Mouse (Mus musculus) midbrain, embryonic 11.5 days (tissue): Measurements from ENCODE around the gene Chek2. TPM values are rescaled to one million over a fixed set of nuclear protein-coding genes. Genes with fewer than 3 reads are reported as not detected.

Experiments
- ATAC-seq: fragments of 200-750 bp; cut with Nextera tagmentation; 2 replicates; pipeline ENCODE4 v1.8.0; 2017; ENCODE audit warnings: moderate TSS enrichment, moderate library complexity; ENCODE audit not compliant: low FRiP score
- DNase-seq: peaks from one replicate; pipeline ENCODE4 v3.0.0; 2015; ENCODE audit warnings: low spot score; ENCODE audit errors: missing footprints
- H3K27ac ChIP-seq: fragments of 300-500 bp; sonication (generic); 2 replicates; pipeline ENCODE4 v1.5.1; 2014; ENCODE audit warnings: low read depth, low read length
- H3K27me3 ChIP-seq: fragments of 300-500 bp; sonication (generic); 2 replicates; pipeline ENCODE4 v1.6.1; 2014; ENCODE audit warnings: mild to moderate bottlenecking, low read length, moderate library complexity, mixed read lengths; ENCODE audit not compliant: control insufficient read depth, insufficient read depth
- H3K36me3 ChIP-seq: fragments of 300-500 bp; sonication (generic); 2 replicates; pipeline ENCODE4 v1.6.1; 2014; ENCODE audit warnings: mild to moderate bottlenecking, low read length, moderate library complexity, mixed read lengths; ENCODE audit not compliant: control insufficient read depth, insufficient read depth
- H3K4me1 ChIP-seq: fragments of 300-500 bp; sonication (generic); 2 replicates; pipeline ENCODE4 v1.6.1; 2014; ENCODE audit warnings: low read length; ENCODE audit not compliant: control insufficient read depth, insufficient read depth
- H3K4me2 ChIP-seq: fragments of 300-500 bp; sonication (generic); 2 replicates; pipeline ENCODE4 v1.6.1; 2014; ENCODE audit warnings: mild to moderate bottlenecking, moderate library complexity
- H3K4me3 ChIP-seq: fragments of 300-500 bp; sonication (generic); 2 replicates; pipeline ENCODE4 v1.5.1; 2014; ENCODE audit warnings: low read depth, low read length
- H3K9ac ChIP-seq: fragments of 300-500 bp; sonication (generic); 2 replicates; pipeline ENCODE4 v1.6.1; 2014; ENCODE audit warnings: low read length
- H3K9me3 ChIP-seq: fragments of 300-500 bp; sonication (generic); 2 replicates; pipeline ENCODE4 v1.6.1; 2016; ENCODE audit warnings: low read length; ENCODE audit not compliant: control insufficient read depth
- WGBS: fragments of 180-500 bp; shearing (Covaris S2); extraction: QIAGEN DNeasy Blood & Tissue Kit; methylation state at CpG from one replicate; pipeline ENCODE4 v1.1.7; 2014; 5-methylcytosine and 5-hydroxymethylcytosine counted together
- polyA plus RNA-seq: library from polyadenylated mRNA; unstranded; fragments of >200 nt; fragmentation: Nextera tagmentation; extraction: Ambion mirVana; gene quantifications from 2 replicates; pipeline ENCODE4 v1.2.1, GENCODE M21; 2014

Chek2 gene
- polyA plus RNA-seq, 1 experiment from 2014 or later: 26.8 TPM

GRCm38 (mm10) chr5:110888596-110888995 is 48.8 kb downstream of the Chek2 start:
- Histone ChIP-seq H3K4me3 (no peak overlapping the region), H3K9me3 (no peaks in the 10 kb centered on the region), H3K27ac (no peak overlapping the region), H3K4me1 (no peaks in the 10 kb centered on the region), H3K4me2 (no peak overlapping the region), H3K36me3 (peaks cover 5% of the 10 kb centered on the region), H3K9ac (no peak overlapping the region), H3K27me3 (no peaks in the 10 kb centered on the region)
- 82% methylated on average over 4 of the region's 4 CpGs for WGBS
- ATAC-seq: no peak
- peak; percentile 77 for DNase-seq

GRCm38 (mm10) chr5:110889945-110890344 is 50.2 kb downstream of the Chek2 start:
- WGBS: 89% methylated on average over 1 of the region's 1 CpGs
- H3K9ac ChIP-seq: no peak overlapping the region
- H3K27me3 ChIP-seq: no peaks in the 10 kb centered on the region
- H3K36me3 ChIP-seq: peaks cover 5% of the 10 kb centered on the region
- DNase-seq: no peak
- H3K27ac ChIP-seq: no peak overlapping the region
- no peaks in the 10 kb centered on the region for H3K4me1 ChIP-seq
- no peak for ATAC-seq
- no peak overlapping the region for H3K4me3 ChIP-seq
- no peaks in the 10 kb centered on the region for H3K9me3 ChIP-seq
- no peak overlapping the region for H3K4me2 ChIP-seq

- Histone ChIP-seq H3K9me3 (no peaks in the 10 kb centered on the region), H3K36me3 (peaks cover 9% of the 10 kb centered on the region), H3K9ac (no peak overlapping the region), H3K4me1 (no peaks in the 10 kb centered on the region), H3K27ac (no peak overlapping the region), H3K27me3 (no peaks in the 10 kb centered on the region), H3K4me2 (no peak overlapping the region), H3K4me3 (no peak overlapping the region)
- ATAC-seq (no peak), DNase-seq (peak; percentile 33)
- 95% methylated on average over 3 of the region's 3 CpGs for WGBS
These were observed 50.8 kb downstream of the Chek2 start for GRCm38 (mm10) chr5:110890561-110890960.

GRCm38 (mm10) chr5:110897114-110897788 is 57.5 kb downstream of the Chek2 start:
- 18% methylated on average over 7 of the region's 7 CpGs for WGBS
- DNase-seq (peak; percentile 91), ATAC-seq (peak; percentile 64; the same call in 1 of the 2 replicates)
- Histone ChIP-seq H3K9ac (peak overlapping the region; percentile 3), H3K27me3 (no peaks in the 10 kb centered on the region), H3K4me1 (peaks cover 19% of the 10 kb centered on the region), H3K27ac (peak overlapping the region; percentile 50), H3K9me3 (no peaks in the 10 kb centered on the region), H3K4me2 (no peak overlapping the region), H3K36me3 (peaks cover 9% of the 10 kb centered on the region), H3K4me3 (no peak overlapping the region)

GRCm38 (mm10) chr5:110898169-110898568 is 58.4 kb downstream of the Chek2 start:
- no peaks in the 10 kb centered on the region for H3K9me3 ChIP-seq
- ATAC-seq (no peak), DNase-seq (peak; percentile 86)
- H3K9ac ChIP-seq: no peak overlapping the region
- H3K27ac ChIP-seq: no peak overlapping the region
- H3K36me3 ChIP-seq: peaks cover 4% of the 10 kb centered on the region; the same call in 1 of the 2 replicates
- no peaks in the 10 kb centered on the region for H3K27me3 ChIP-seq
- peaks cover 19% of the 10 kb centered on the region for H3K4me1 ChIP-seq
- H3K4me3 ChIP-seq: no peak overlapping the region
- no peak overlapping the region for H3K4me2 ChIP-seq
- WGBS: 44% methylated on average over 7 of the region's 7 CpGs

GRCm38 (mm10) chr5:110898785-110899184 is 59.0 kb downstream of the Chek2 start:
- H3K4me3 ChIP-seq: no peak overlapping the region
- peak; percentile 51 for DNase-seq
- 91% methylated on average over 4 of the region's 4 CpGs for WGBS
- no peaks in the 10 kb centered on the region for H3K27me3 ChIP-seq
- no peak overlapping the region for H3K27ac ChIP-seq
- no peak overlapping the region for H3K4me2 ChIP-seq
- no peak for ATAC-seq
- no peaks in the 10 kb centered on the region for H3K9me3 ChIP-seq
- peaks cover 4% of the 10 kb centered on the region; the same call in 1 of the 2 replicates for H3K36me3 ChIP-seq
- peaks cover 19% of the 10 kb centered on the region for H3K4me1 ChIP-seq
- H3K9ac ChIP-seq: no peak overlapping the region

- ATAC-seq (no peak), DNase-seq (peak; percentile 60)
- Histone ChIP-seq H3K36me3 (peaks cover 1% of the 10 kb centered on the region; the same call in 1 of the 2 replicates), H3K27ac (no peak overlapping the region), H3K4me2 (no peak overlapping the region), H3K27me3 (no peaks in the 10 kb centered on the region), H3K9me3 (no peaks in the 10 kb centered on the region), H3K4me1 (peaks cover 19% of the 10 kb centered on the region), H3K4me3 (no peak overlapping the region), H3K9ac (no peak overlapping the region)
These were observed 60.6 kb downstream of the Chek2 start for GRCm38 (mm10) chr5:110900331-110900730.

GRCm38 (mm10) chr5:110906708-110907107 is 66.9 kb downstream of the Chek2 start:
- 92% methylated on average over 1 of the region's 1 CpGs for WGBS
- no peak for ATAC-seq

GRCm38 (mm10) chr5:110908879-110909278 is 69.1 kb downstream of the Chek2 start:
- H3K4me2 ChIP-seq: no peak overlapping the region
- H3K27ac ChIP-seq: no peak overlapping the region
- no peaks in the 10 kb centered on the region for H3K4me1 ChIP-seq
- no peaks in the 10 kb centered on the region for H3K9me3 ChIP-seq
- ATAC-seq (no peak), DNase-seq (no peak)
- no peaks in the 10 kb centered on the region for H3K27me3 ChIP-seq
- H3K9ac ChIP-seq: no peak overlapping the region
- H3K36me3 ChIP-seq: peaks cover 4% of the 10 kb centered on the region
- no peak overlapping the region for H3K4me3 ChIP-seq

More at GRCm38 (mm10) chr5:110906708-110907107, 66.9 kb downstream of the Chek2 start:
- H3K27me3 ChIP-seq: no peaks in the 10 kb centered on the region
- H3K27ac ChIP-seq: no peak overlapping the region
- no peaks in the 10 kb centered on the region for H3K9me3 ChIP-seq
- peaks cover 4% of the 10 kb centered on the region for H3K36me3 ChIP-seq
- no peaks in the 10 kb centered on the region for H3K4me1 ChIP-seq
- H3K4me2 ChIP-seq: no peak overlapping the region
- DNase-seq: no peak
- no peak overlapping the region for H3K4me3 ChIP-seq
- no peak overlapping the region for H3K9ac ChIP-seq
